In the genomic region with DNA sequence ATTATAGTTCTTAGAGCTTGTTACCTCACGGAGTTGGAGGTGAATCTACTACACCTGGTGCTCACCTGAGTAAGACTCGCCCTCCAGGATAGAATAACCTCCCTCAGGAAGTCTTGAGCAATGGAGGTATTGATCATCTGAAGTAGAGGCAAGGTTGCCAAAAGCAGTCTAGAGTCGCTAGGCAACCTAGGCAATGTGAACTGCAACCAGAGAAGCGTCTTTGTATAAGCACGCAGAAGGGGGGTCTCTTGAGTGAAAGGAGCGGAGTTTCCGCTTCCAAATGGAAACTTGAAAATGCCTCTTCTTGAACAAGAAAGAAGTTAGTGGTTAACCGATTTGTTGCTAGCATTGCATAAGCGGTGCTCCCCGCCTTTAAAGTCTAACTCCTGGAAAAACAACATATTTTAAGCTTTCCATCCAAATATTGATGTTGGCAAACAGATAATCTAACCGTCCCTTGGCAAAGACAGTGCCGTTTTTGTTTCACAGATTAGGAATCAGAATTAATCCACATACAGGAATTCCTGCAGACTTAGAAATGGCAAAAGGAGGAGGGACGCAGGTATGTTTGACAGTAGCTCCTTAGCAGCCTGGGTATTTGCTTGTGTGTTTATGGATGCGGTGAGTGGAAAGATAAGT, we compare ENCODE assay signal across 26 mouse cellular contexts. TPM values are rescaled to one million over a fixed set of nuclear protein-coding genes. Genes with fewer than 3 reads are reported as not detected.
DNase-seq lines count a peak whose midpoint lies in the region; ATAC-seq and TF ChIP-seq lines count a peak whose summit lies in the region.
"Had no signal": no experiment of that assay in that cellular context is flagged by ENCODE, and none has a peak within 500 bp of the region (broad histone marks: within the 10 kb centered on the region; RNA-seq: fewer than 3 reads in every experiment).

No protein-coding gene starts in this region.

- H3K4me2 ChIP-seq in forebrain, postnatal 0 days (ENCODE audit: low read depth) = no peak overlapping the region
- no peak overlapping the region for H3K4me2 ChIP-seq in forebrain, embryonic 15.5 days (replicated peaks)
- H3K4me2 ChIP-seq in midbrain, postnatal 0 days (ENCODE audit: low read depth, low read length, poor library complexity, severe bottlenecking) = no peak overlapping the region
- peak overlapping the region; percentile 58 for H3K4me2 ChIP-seq in embryonic facial prominence, embryonic 13.5 days
- H3K4me2 ChIP-seq: limb, embryonic 13.5 days; liver, embryonic 15.5 days; neural tube, embryonic 12.5 days had no signal

- no peaks in the 10 kb centered on the region for H3K9me3 ChIP-seq in forebrain, postnatal 0 days (ENCODE audit: low read length)
- H3K9me3 ChIP-seq in forebrain, embryonic 15.5 days = no peaks in the 10 kb centered on the region
- no peaks in the 10 kb centered on the region for H3K9me3 ChIP-seq in midbrain, embryonic 10.5 days (replicated peaks)
- H3K9me3 ChIP-seq in midbrain, postnatal 0 days (ENCODE audit: low read length) = no peaks in the 10 kb centered on the region
- H3K9me3 ChIP-seq in embryonic facial prominence, embryonic 13.5 days = no peaks in the 10 kb centered on the region
- H3K9me3 ChIP-seq: limb, embryonic 13.5 days; liver, embryonic 15.5 days; neural tube, embryonic 12.5 days had no signal

- no peak for TF ChIP-seq CTCF in forebrain, postnatal 0 days (IDR thresholded peaks at IDR 0.05; ENCODE audit: low read depth)
- no peak for TF ChIP-seq CTCF in midbrain, postnatal 0 days (IDR thresholded peaks at IDR 0.05)

- peak; percentile 54 for ATAC-seq in forebrain, postnatal 0 days
- ATAC-seq in forebrain, embryonic 15.5 days (replicated peaks) = no peak
- no peak for ATAC-seq in midbrain, postnatal 0 days (ENCODE audit: low FRiP score)
- ATAC-seq in common myeloid progenitor, adult 5-6 weeks (replicated peaks; ENCODE audit: low read depth, poor library complexity, severe bottlenecking) = 0 out of 2 replicates have a peak, but pooled peaks have one; percentile 10
- no peak; the same call in 1 of the 2 replicates for ATAC-seq in embryonic facial prominence, embryonic 13.5 days (ENCODE audit: insufficient number of reproducible peaks, insufficient read depth, low FRiP score, low TSS enrichment, low read depth)
- ATAC-seq: activated CD4-positive, CD25-positive, alpha-beta regulatory T cell, adult 4 months; lung, postnatal 0 days had no signal

- H3K36me3 ChIP-seq in forebrain, postnatal 0 days (ENCODE audit: insufficient read depth) = no peaks in the 10 kb centered on the region
- no peaks in the 10 kb centered on the region for H3K36me3 ChIP-seq in forebrain, embryonic 15.5 days
- no peaks in the 10 kb centered on the region for H3K36me3 ChIP-seq in midbrain, embryonic 10.5 days
- no peaks in the 10 kb centered on the region for H3K36me3 ChIP-seq in midbrain, postnatal 0 days (ENCODE audit: insufficient read depth, low read length)
- no peaks in the 10 kb centered on the region for H3K36me3 ChIP-seq in embryonic facial prominence, embryonic 13.5 days
- H3K36me3 ChIP-seq: limb, embryonic 13.5 days; liver, embryonic 15.5 days; neural tube, embryonic 12.5 days had no signal

- no peak overlapping the region for H3K9ac ChIP-seq in forebrain, postnatal 0 days
- no peak overlapping the region for H3K9ac ChIP-seq in forebrain, embryonic 15.5 days (replicated peaks)
- H3K9ac ChIP-seq in midbrain, postnatal 0 days (replicated peaks; ENCODE audit: low read length, poor library complexity, severe bottlenecking) = no peak overlapping the region
- peak overlapping the region; percentile 72 for H3K9ac ChIP-seq in embryonic facial prominence, embryonic 13.5 days
- H3K9ac ChIP-seq: limb, embryonic 13.5 days; liver, embryonic 15.5 days; neural tube, embryonic 12.5 days had no signal

- H3K27ac ChIP-seq in forebrain, postnatal 0 days (ENCODE audit: low read depth, low read length) = no peak overlapping the region
- no peak overlapping the region for H3K27ac ChIP-seq in forebrain, embryonic 15.5 days (replicated peaks)
- no peak overlapping the region for H3K27ac ChIP-seq in midbrain, embryonic 10.5 days (replicated peaks)
- H3K27ac ChIP-seq in midbrain, postnatal 0 days (ENCODE audit: low read depth, low read length) = no peak overlapping the region
- H3K27ac ChIP-seq in embryonic facial prominence, embryonic 13.5 days = peak overlapping the region; percentile 92
- H3K27ac ChIP-seq: limb, embryonic 13.5 days; liver, embryonic 15.5 days; neural tube, embryonic 12.5 days; stomach, postnatal 0 days had no signal

- peaks cover 59% of the 10 kb centered on the region for H3K27me3 ChIP-seq in forebrain, postnatal 0 days (ENCODE audit: insufficient read depth, low read length)
- H3K27me3 ChIP-seq in forebrain, embryonic 15.5 days = peaks cover 58% of the 10 kb centered on the region
- peaks cover 80% of the 10 kb centered on the region for H3K27me3 ChIP-seq in midbrain, embryonic 10.5 days (ENCODE audit: low read depth, poor library complexity, severe bottlenecking)
- H3K27me3 ChIP-seq in midbrain, postnatal 0 days (ENCODE audit: insufficient read depth, low read length) = peaks cover 50% of the 10 kb centered on the region
- peaks cover 51% of the 10 kb centered on the region for H3K27me3 ChIP-seq in embryonic facial prominence, embryonic 13.5 days

- DNase-seq in forebrain, postnatal 0 days = no peak
- peak; percentile 12 for DNase-seq in midbrain, embryonic 10.5 days (ENCODE audit: low spot score)
- no peak for DNase-seq in midbrain, postnatal 0 days (ENCODE audit: low spot score)
- DNase-seq in left cerebral cortex, postnatal 14 days (ENCODE audit: low spot score in 2 of 2) = no peak
- DNase-seq in thymus, postnatal 4 days = no peak
- DNase-seq: adrenal gland, postnatal 14 days; B cell, adult 2 months; cerebellum, adult 11 months; heart, adult 18-20 months; heart, postnatal 36 days; kidney, adult 11 months; kidney, postnatal 10 days; right cerebral cortex, adult 18-20 months had no signal

- WGBS in forebrain, postnatal 0 days = 2% methylated on average over 14 of the region's 14 CpGs
- WGBS in forebrain, embryonic 15.5 days = 2% methylated on average over 14 of the region's 14 CpGs
- WGBS in midbrain, embryonic 10.5 days = 2% methylated on average over 14 of the region's 14 CpGs
- 3% methylated on average over 14 of the region's 14 CpGs for WGBS in midbrain, postnatal 0 days
- WGBS in embryonic facial prominence, embryonic 13.5 days = 2% methylated on average over 14 of the region's 14 CpGs

- H3K4me1 ChIP-seq in forebrain, postnatal 0 days (ENCODE audit: insufficient read depth) = no peaks in the 10 kb centered on the region
- H3K4me1 ChIP-seq in forebrain, embryonic 15.5 days = peaks cover 9% of the 10 kb centered on the region
- peaks cover 13% of the 10 kb centered on the region for H3K4me1 ChIP-seq in midbrain, embryonic 10.5 days
- no peaks in the 10 kb centered on the region for H3K4me1 ChIP-seq in midbrain, postnatal 0 days (ENCODE audit: insufficient read depth, low read length)
- peaks cover 17% of the 10 kb centered on the region; the same call in 1 of the 2 replicates for H3K4me1 ChIP-seq in embryonic facial prominence, embryonic 13.5 days
- H3K4me1 ChIP-seq: liver, embryonic 15.5 days; neural tube, embryonic 12.5 days had no signal

- no peak overlapping the region for H3K4me3 ChIP-seq in forebrain, postnatal 0 days (ENCODE audit: low read depth, low read length)
- no peak overlapping the region for H3K4me3 ChIP-seq in forebrain, embryonic 15.5 days
- H3K4me3 ChIP-seq in midbrain, embryonic 10.5 days = no peak overlapping the region
- H3K4me3 ChIP-seq in midbrain, postnatal 0 days (ENCODE audit: low read depth, low read length) = no peak overlapping the region
- peak overlapping the region; percentile 34 for H3K4me3 ChIP-seq in embryonic facial prominence, embryonic 13.5 days
- H3K4me3 ChIP-seq: limb, embryonic 13.5 days; liver, embryonic 15.5 days; neural tube, embryonic 12.5 days had no signal

- intact Hi-C loops in left cerebral cortex, postnatal 14 days (cut with DNase I) = no loop called here

RNA-seq across cellular contexts. Expression of a gene that starts 5.1 kb away (rescaled TPM):
- 0.31 and 1.3 TPM in 2 replicates for total RNA-seq in forebrain, postnatal 0 days (2014; rRNA removed)
- 0.43 and 0.98 TPM in 2 replicates for polyA plus RNA-seq in forebrain, postnatal 0 days (2015; fragmentation: Nextera tagmentation; extraction: Ambion mirVana)
- polyA plus RNA-seq in forebrain, embryonic 15.5 days (2015; fragmentation: Nextera tagmentation; extraction: Ambion mirVana) = 0.50 and 0.87 TPM in 2 replicates
- polyA plus RNA-seq in midbrain, embryonic 10.5 days (2016; fragmentation: Nextera tagmentation; extraction: Ambion mirVana) = 8.1 and 9.1 TPM in 2 replicates
- not detected in 2 replicates for total RNA-seq in midbrain, postnatal 0 days (2014; rRNA removed)
- 0.38 and 0.60 TPM in 2 replicates for polyA plus RNA-seq in midbrain, postnatal 0 days (2015; fragmentation: Nextera tagmentation; extraction: Ambion mirVana)
- not detected in 2 replicates for total RNA-seq in common myeloid progenitor, adult 5-6 weeks (2017)
- 377 and 403 TPM in 2 replicates for polyA plus RNA-seq in embryonic facial prominence, embryonic 13.5 days (2015; fragmentation: Nextera tagmentation; extraction: Ambion mirVana)
- total RNA-seq in left cerebral cortex, postnatal 14 days (2021) = under 1 TPM in 1 of 2 experiments, not detected in 1; 0.35 TPM
- total RNA-seq: adrenal gland, postnatal 14 days; gastrocnemius, adult 8-10 months; heart, adult 18-20 months; heart, postnatal 36 days; layer of hippocampus, adult 18-20 months; layer of hippocampus, postnatal 25 days; megakaryocyte progenitor cell, adult 5-6 weeks had no signal
- polyA plus RNA-seq: activated CD4-positive, CD25-positive, alpha-beta regulatory T cell, adult 4 months; lung, postnatal 0 days; stomach, postnatal 0 days had no signal

Comparison
In these comparisons a context has a peak if more than half of its experiments do, and no peak if none do; other contexts are left out.
1. ATAC-seq: peak in forebrain, postnatal 0 days (single experiment) and common myeloid progenitor, adult 5-6 weeks (single experiment); none in forebrain, embryonic 15.5 days (single experiment), midbrain, postnatal 0 days (single experiment) and embryonic facial prominence, embryonic 13.5 days (single experiment).
2. RNA of a gene that starts 5.1 kb away (polyA plus RNA-seq): 377 to 403 TPM in embryonic facial prominence, embryonic 13.5 days; 8.1 to 9.1 TPM in midbrain, embryonic 10.5 days, 0.43 to 0.98 TPM in forebrain, postnatal 0 days, 0.50 to 0.87 TPM in forebrain, embryonic 15.5 days and 0.38 to 0.60 TPM in midbrain, postnatal 0 days; every median in the first group is over 10 times any median in the second.